Mouse (Mus musculus): ENCODE measurements around the gene Lat2. TPM values are rescaled to one million over a fixed set of nuclear protein-coding genes. Genes with fewer than 3 reads are reported as not detected.

Lat2 gene
- polyA plus RNA-seq, 1 experiment = 52.2 TPM

- no peak for DNase-seq (ENCODE audit: low read depth in 1 of 2, low spot score in 2 of 2)
- Histone ChIP-seq H3K27ac (ENCODE audit: insufficient read depth, low read length) (no peak overlapping the region), H3K4me3 (ENCODE audit: extremely low read depth, insufficient read depth, insufficient read length) (no peak overlapping the region), H3K36me3 (ENCODE audit: control insufficient read depth, insufficient read depth, low read length) (no peaks in the 10 kb centered on the region), H3K4me1 (ENCODE audit: control insufficient read depth, insufficient read depth, insufficient read length) (no peaks in the 10 kb centered on the region), H3K27me3 (ENCODE audit: control insufficient read depth, insufficient read depth, low read length) (no peaks in the 10 kb centered on the region)
- WGBS = 88% methylated on average over 3 of the region's 3 CpGs
- TF ChIP-seq POLR2A (IDR thresholded peaks at IDR 0.05; ENCODE audit: low read depth, low read length) = no peak
- no peak for TF ChIP-seq CTCF (IDR thresholded peaks at IDR 0.05; ENCODE audit: extremely low read depth, insufficient read depth, insufficient read length, insufficient replicate concordance)
These were observed 46.8 kb downstream of the Lat2 start for GRCm38 (mm10) chr5:134568030-134568429.

DNA sequence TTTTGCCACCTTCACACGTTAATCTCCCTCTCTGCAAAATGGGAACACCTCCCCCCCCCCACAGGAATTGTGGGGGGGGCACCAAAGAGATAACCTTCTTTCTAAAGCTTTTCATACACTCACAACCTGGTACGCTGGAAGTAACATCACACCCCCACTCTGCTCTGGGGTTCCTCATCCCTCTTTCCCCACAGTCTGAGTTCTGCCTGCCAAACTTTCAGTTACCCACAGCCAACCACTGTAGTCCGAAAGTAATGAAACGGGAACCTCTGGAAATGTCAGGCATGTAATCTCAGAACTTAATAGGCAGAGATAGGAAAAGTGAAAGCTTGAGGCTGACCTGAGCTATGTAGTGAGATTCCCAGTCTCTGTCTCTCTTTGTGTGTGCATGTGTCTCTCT is 47.4 kb downstream of the Lat2 start:
- H3K4me3 ChIP-seq (ENCODE audit: extremely low read depth, insufficient read depth, insufficient read length) = no peak overlapping the region
- H3K36me3 ChIP-seq (ENCODE audit: control insufficient read depth, insufficient read depth, low read length) = no peaks in the 10 kb centered on the region
- no peaks in the 10 kb centered on the region for H3K27me3 ChIP-seq (ENCODE audit: control insufficient read depth, insufficient read depth, low read length)
- H3K4me1 ChIP-seq (ENCODE audit: control insufficient read depth, insufficient read depth, insufficient read length) = no peaks in the 10 kb centered on the region
- no peak for DNase-seq (ENCODE audit: low read depth in 1 of 2, low spot score in 2 of 2)
- H3K27ac ChIP-seq (ENCODE audit: insufficient read depth, low read length) = no peak overlapping the region
- TF ChIP-seq POLR2A (IDR thresholded peaks at IDR 0.05; ENCODE audit: low read depth, low read length) (no peak), CTCF (IDR thresholded peaks at IDR 0.05; ENCODE audit: extremely low read depth, insufficient read depth, insufficient read length, insufficient replicate concordance) (no peak)
- WGBS = 85% methylated on average over 4 of the region's 4 CpGs

GRCm38 (mm10) chr5:134565696-134566095 is 49.1 kb downstream of the Lat2 start:
- no peaks in the 10 kb centered on the region for H3K36me3 ChIP-seq (ENCODE audit: control insufficient read depth, insufficient read depth, low read length)
- TF ChIP-seq CTCF (IDR thresholded peaks at IDR 0.05; ENCODE audit: extremely low read depth, insufficient read depth, insufficient read length, insufficient replicate concordance) (no peak), POLR2A (IDR thresholded peaks at IDR 0.05; ENCODE audit: low read depth, low read length) (no peak)
- no peaks in the 10 kb centered on the region for H3K27me3 ChIP-seq (ENCODE audit: control insufficient read depth, insufficient read depth, low read length)
- no peak overlapping the region for H3K27ac ChIP-seq (ENCODE audit: insufficient read depth, low read length)
- WGBS = 70% methylated on average over 6 of the region's 6 CpGs
- no peaks in the 10 kb centered on the region for H3K4me1 ChIP-seq (ENCODE audit: control insufficient read depth, insufficient read depth, insufficient read length)
- no peak overlapping the region for H3K4me3 ChIP-seq (ENCODE audit: extremely low read depth, insufficient read depth, insufficient read length)
- no peak for DNase-seq (ENCODE audit: low read depth in 1 of 2, low spot score in 2 of 2)

DNA sequence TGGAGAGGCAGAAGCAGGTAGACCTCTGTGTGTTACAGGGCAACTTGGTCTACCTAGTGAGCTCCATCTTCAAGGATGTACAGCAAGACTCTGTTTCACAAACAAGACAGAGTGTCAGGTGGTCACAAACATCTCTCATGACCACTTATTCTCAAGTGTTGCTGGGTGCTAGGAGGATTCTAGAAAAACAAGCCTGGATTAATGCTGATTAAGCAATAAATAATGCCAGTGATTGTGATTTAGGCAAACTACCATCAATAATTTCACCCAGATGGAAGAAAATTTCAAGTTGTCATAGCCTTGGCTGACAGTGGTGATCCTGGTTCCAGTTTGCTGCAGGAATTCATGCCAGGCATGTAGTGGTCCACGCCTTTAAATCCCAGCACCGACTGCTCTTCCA is 50.6 kb downstream of the Lat2 start:
- Histone ChIP-seq H3K27me3 (ENCODE audit: control insufficient read depth, insufficient read depth, low read length) (no peaks in the 10 kb centered on the region), H3K4me1 (ENCODE audit: control insufficient read depth, insufficient read depth, insufficient read length) (no peaks in the 10 kb centered on the region), H3K4me3 (ENCODE audit: extremely low read depth, insufficient read depth, insufficient read length) (no peak overlapping the region), H3K36me3 (ENCODE audit: control insufficient read depth, insufficient read depth, low read length) (no peaks in the 10 kb centered on the region), H3K27ac (ENCODE audit: insufficient read depth, low read length) (no peak overlapping the region)
- DNase-seq (ENCODE audit: low read depth in 1 of 2, low spot score in 2 of 2) = no peak
- WGBS = 89% methylated on average over 2 of the region's 2 CpGs
- TF ChIP-seq CTCF (IDR thresholded peaks at IDR 0.05; ENCODE audit: extremely low read depth, insufficient read depth, insufficient read length, insufficient replicate concordance) = no peak
- no peak for TF ChIP-seq POLR2A (IDR thresholded peaks at IDR 0.05; ENCODE audit: low read depth, low read length)

DNA sequence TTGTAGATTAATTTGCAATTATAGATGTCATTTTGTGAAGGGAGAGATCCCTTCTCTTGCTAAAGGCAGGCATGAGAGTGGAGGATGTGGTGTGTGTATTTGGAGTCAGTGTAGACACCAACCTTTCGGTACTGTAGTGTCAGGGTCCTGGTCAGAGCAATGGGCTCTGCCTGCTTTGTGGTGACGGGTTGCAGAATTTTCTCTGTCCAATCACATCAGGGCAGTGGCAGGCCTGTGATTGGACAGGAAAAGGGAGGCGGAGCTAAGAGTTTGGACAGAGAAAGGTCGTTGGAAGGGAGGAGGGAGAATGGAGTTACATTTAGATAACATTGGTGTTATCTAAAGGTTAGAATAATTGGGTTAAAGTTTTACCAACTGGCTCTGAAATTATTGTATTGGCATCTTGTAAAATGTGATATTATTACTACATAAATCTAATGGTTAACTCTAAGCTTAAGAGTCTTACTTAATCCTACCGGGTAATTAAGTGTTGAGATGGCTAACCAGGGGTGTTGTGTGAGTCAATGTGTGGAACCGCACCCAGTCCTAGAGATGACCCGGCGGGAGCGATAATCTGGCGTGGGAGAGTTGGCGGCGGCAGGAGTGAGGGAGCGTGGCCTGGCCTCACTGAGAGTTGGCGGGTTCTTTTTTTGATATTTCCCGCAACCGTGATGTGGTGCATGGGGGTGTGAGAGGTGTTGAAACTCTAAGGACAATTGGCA is 54.2 kb downstream of the Lat2 start:
- TF ChIP-seq CTCF (IDR thresholded peaks at IDR 0.05; ENCODE audit: extremely low read depth, insufficient read depth, insufficient read length, insufficient replicate concordance) = no peak
- no peak for TF ChIP-seq POLR2A (IDR thresholded peaks at IDR 0.05; ENCODE audit: low read depth, low read length)
- 85% methylated on average over 16 of the region's 16 CpGs for WGBS
- Histone ChIP-seq H3K27me3 (ENCODE audit: control insufficient read depth, insufficient read depth, low read length) (no peaks in the 10 kb centered on the region; the same call in 1 of the 2 replicates), H3K4me1 (ENCODE audit: control insufficient read depth, insufficient read depth, insufficient read length) (no peaks in the 10 kb centered on the region), H3K36me3 (ENCODE audit: control insufficient read depth, insufficient read depth, low read length) (no peaks in the 10 kb centered on the region), H3K27ac (ENCODE audit: insufficient read depth, low read length) (no peak overlapping the region), H3K4me3 (ENCODE audit: extremely low read depth, insufficient read depth, insufficient read length) (no peak overlapping the region)
- DNase-seq (ENCODE audit: low read depth in 1 of 2, low spot score in 2 of 2) = no peak

GRCm38 (mm10) chr5:134560071-134560449 is 54.8 kb downstream of the Lat2 start, which contains the start of gene Syna:
Syna (minus strand) TSS chr5:134560171.
- TF ChIP-seq CTCF (IDR thresholded peaks at IDR 0.05; ENCODE audit: extremely low read depth, insufficient read depth, insufficient read length, insufficient replicate concordance) = no peak
- no peak for TF ChIP-seq POLR2A (IDR thresholded peaks at IDR 0.05; ENCODE audit: low read depth, low read length)
- 96% methylated on average over 7 of the region's 7 CpGs for WGBS
- Histone ChIP-seq H3K27ac (ENCODE audit: insufficient read depth, low read length) (no peak within 1 kb of the TSS), H3K4me3 (ENCODE audit: extremely low read depth, insufficient read depth, insufficient read length) (no peak within 1 kb of the TSS), H3K4me1 (ENCODE audit: control insufficient read depth, insufficient read depth, insufficient read length) (peaks cover 4% of the 10 kb centered on the region; the same call in 1 of the 2 replicates), H3K27me3 (ENCODE audit: control insufficient read depth, insufficient read depth, low read length) (no peaks in the 10 kb centered on the region; the same call in 1 of the 2 replicates), H3K36me3 (ENCODE audit: control insufficient read depth, insufficient read depth, low read length) (no peaks in the 10 kb centered on the region)
- DNase-seq (ENCODE audit: low read depth in 1 of 2, low spot score in 2 of 2) = no peak
